Mouse (Mus musculus) heart, embryonic 16.5 days (tissue): ENCODE measurements around the gene Pigf. TPM values are rescaled to one million over a fixed set of nuclear protein-coding genes. Genes with fewer than 3 reads are reported as not detected.

ENCODE experiments used
- ATAC-seq: fragments of 200-750 bp; cut with Nextera tagmentation; replicated peaks from 2 replicates; pipeline ENCODE4 v1.8.0; 2017; ENCODE audit warnings: moderate number of reproducible peaks; ENCODE audit not compliant: insufficient read depth, low FRiP score; ENCODE audit errors: extremely low read depth
- H3K27ac ChIP-seq: fragments of 300-500 bp; sonication (generic); 2 replicates; pipeline ENCODE4 v1.5.1; 2014; ENCODE audit warnings: mild to moderate bottlenecking, low read length, control low read depth, moderate library complexity
- H3K27me3 ChIP-seq: fragments of 300-500 bp; sonication (generic); 2 replicates; pipeline ENCODE4 v1.6.1; 2014; ENCODE audit warnings: low read length, mixed read lengths; ENCODE audit not compliant: control insufficient read depth, insufficient read depth
- H3K36me3 ChIP-seq: fragments of 300-500 bp; sonication (generic); 2 replicates; pipeline ENCODE4 v1.6.1; 2014; ENCODE audit not compliant: control insufficient read depth, insufficient read depth
- H3K4me1 ChIP-seq: fragments of 300-500 bp; sonication (generic); 2 replicates; pipeline ENCODE4 v1.6.1; 2014; ENCODE audit warnings: low read length, mixed read lengths; ENCODE audit not compliant: control insufficient read depth, insufficient read depth
- H3K4me2 ChIP-seq: fragments of 300-500 bp; sonication (generic); 2 replicates; pipeline ENCODE4 v1.6.1; 2014; ENCODE audit warnings: low read depth, mild to moderate bottlenecking, control low read depth, low read length
- H3K4me3 ChIP-seq: fragments of 300-500 bp; sonication (generic); 2 replicates; pipeline ENCODE4 v1.5.1; 2014; ENCODE audit warnings: mild to moderate bottlenecking, control low read depth, low read length
- H3K9ac ChIP-seq: fragments of 300-500 bp; sonication (generic); 2 replicates; pipeline ENCODE4 v1.6.1; 2014; ENCODE audit warnings: low read length, control low read depth
- H3K9me3 ChIP-seq: fragments of 300-500 bp; sonication (generic); replicated peaks from 2 replicates; pipeline ENCODE4 v1.6.1; 2016; ENCODE audit warnings: low read length; ENCODE audit not compliant: control insufficient read depth
- WGBS: fragments of 180-500 bp; shearing (Covaris S2); extraction: QIAGEN DNeasy Blood & Tissue Kit; methylation state at CpG from one replicate; pipeline ENCODE4 v1.1.7; 2014; 5-methylcytosine and 5-hydroxymethylcytosine counted together
- polyA plus RNA-seq: library from polyadenylated mRNA; unstranded; fragments of >200 nt; fragmentation: Nextera tagmentation; extraction: Ambion mirVana; gene quantifications from 2 replicates; pipeline ENCODE4 v1.2.1, GENCODE M21; 2015

The Pigf gene
- polyA plus RNA-seq, 1 experiment from 2014 or later: 14.2 TPM

GRCm38 (mm10) chr17:86978496-86978895, 46.7 kb downstream of the Pigf start:
- Histone ChIP-seq H3K27me3 (no peaks in the 10 kb centered on the region), H3K36me3 (peaks cover 18% of the 10 kb centered on the region), H3K4me2 (no peak overlapping the region), H3K4me3 (no peak overlapping the region), H3K9me3 (no peaks in the 10 kb centered on the region), H3K9ac (no peak overlapping the region), H3K27ac (no peak overlapping the region), H3K4me1 (peaks cover 6% of the 10 kb centered on the region)
- 77% methylated on average over 6 of the region's 6 CpGs for WGBS
- no peak for ATAC-seq

- Histone ChIP-seq H3K4me2 (no peak overlapping the region), H3K4me1 (peaks cover 6% of the 10 kb centered on the region), H3K4me3 (no peak overlapping the region), H3K27me3 (no peaks in the 10 kb centered on the region), H3K9ac (no peak overlapping the region), H3K36me3 (peaks cover 19% of the 10 kb centered on the region), H3K9me3 (no peaks in the 10 kb centered on the region), H3K27ac (no peak overlapping the region)
- WGBS: 61% methylated on average over 10 of the region's 10 CpGs
- no peak for ATAC-seq
Observed at GRCm38 (mm10) chr17:86976387-86976786, 48.8 kb downstream of the Pigf start.

GRCm38 (mm10) chr17:86973097-86973496, 52.1 kb downstream of the Pigf start:
- H3K9ac ChIP-seq: no peak overlapping the region
- no peak overlapping the region for H3K4me3 ChIP-seq
- no peaks in the 10 kb centered on the region for H3K9me3 ChIP-seq
- WGBS: 92% methylated on average over 2 of the region's 2 CpGs
- H3K36me3 ChIP-seq: peaks cover 19% of the 10 kb centered on the region
- peaks cover 19% of the 10 kb centered on the region for H3K4me1 ChIP-seq
- H3K4me2 ChIP-seq: no peak overlapping the region
- no peaks in the 10 kb centered on the region for H3K27me3 ChIP-seq
- H3K27ac ChIP-seq: no peak overlapping the region
- no peak for ATAC-seq

GRCm38 (mm10) chr17:86971860-86972259, 53.3 kb downstream of the Pigf start:
- H3K9me3 ChIP-seq: no peaks in the 10 kb centered on the region
- peaks cover 19% of the 10 kb centered on the region for H3K36me3 ChIP-seq
- H3K27me3 ChIP-seq: no peaks in the 10 kb centered on the region
- H3K4me1 ChIP-seq: peaks cover 30% of the 10 kb centered on the region
- H3K27ac ChIP-seq: no peak overlapping the region
- ATAC-seq: no peak
- H3K4me3 ChIP-seq: no peak overlapping the region
- no peak overlapping the region for H3K4me2 ChIP-seq
- H3K9ac ChIP-seq: no peak overlapping the region
- 89% methylated on average over 7 of the region's 7 CpGs for WGBS

GRCm38 (mm10) chr17:86971036-86971435, 54.2 kb downstream of the Pigf start:
- 74% methylated on average over 5 of the region's 5 CpGs for WGBS

GRCm38 (mm10) chr17:86970026-86970750, 55.0 kb downstream of the Pigf start:
- Histone ChIP-seq H3K36me3 (peaks cover 17% of the 10 kb centered on the region), H3K9me3 (no peaks in the 10 kb centered on the region), H3K27ac (no peak overlapping the region), H3K9ac (no peak overlapping the region), H3K4me1 (peaks cover 43% of the 10 kb centered on the region), H3K4me2 (no peak overlapping the region), H3K27me3 (no peaks in the 10 kb centered on the region), H3K4me3 (no peak overlapping the region)
- no peak for ATAC-seq
- 92% methylated on average over 15 of the region's 15 CpGs for WGBS

More at GRCm38 (mm10) chr17:86971036-86971435, 54.2 kb downstream of the Pigf start:
- no peak overlapping the region for H3K9ac ChIP-seq
- peaks cover 19% of the 10 kb centered on the region for H3K36me3 ChIP-seq
- H3K4me1 ChIP-seq: peaks cover 34% of the 10 kb centered on the region
- no peaks in the 10 kb centered on the region for H3K27me3 ChIP-seq
- H3K27ac ChIP-seq: no peak overlapping the region
- ATAC-seq: no peak
- H3K4me2 ChIP-seq: no peak overlapping the region
- no peak overlapping the region for H3K4me3 ChIP-seq
- H3K9me3 ChIP-seq: no peaks in the 10 kb centered on the region

- Histone ChIP-seq H3K9ac (no peak overlapping the region), H3K27ac (peak overlapping the region; percentile 94), H3K36me3 (peaks cover 13% of the 10 kb centered on the region), H3K4me2 (no peak overlapping the region), H3K4me3 (no peak overlapping the region), H3K4me1 (peaks cover 48% of the 10 kb centered on the region), H3K27me3 (no peaks in the 10 kb centered on the region), H3K9me3 (no peaks in the 10 kb centered on the region)
- WGBS: 72% methylated on average over 5 of the region's 5 CpGs
- ATAC-seq: no peak
Observed at GRCm38 (mm10) chr17:86969582-86969981, 55.6 kb downstream of the Pigf start.

- no peaks in the 10 kb centered on the region for H3K9me3 ChIP-seq
- no peaks in the 10 kb centered on the region for H3K27me3 ChIP-seq
- peak overlapping the region; percentile 57 for H3K4me2 ChIP-seq
- peak overlapping the region; percentile 22 for H3K4me3 ChIP-seq
- peaks cover 8% of the 10 kb centered on the region; the same call in 1 of the 2 replicates for H3K36me3 ChIP-seq
- ATAC-seq: no peak
- WGBS: 43% methylated on average over 5 of the region's 5 CpGs
- peak overlapping the region; percentile 51 for H3K9ac ChIP-seq
- peaks cover 51% of the 10 kb centered on the region for H3K4me1 ChIP-seq
- peak overlapping the region; percentile 94 for H3K27ac ChIP-seq
Observed at GRCm38 (mm10) chr17:86968581-86968980, 56.6 kb downstream of the Pigf start.
